Mouse (Mus musculus) right cerebral cortex, postnatal 10 days (tissue): ENCODE data around the gene S100a1.

ENCODE experiments used
- DNase-seq, 2 experiments: peaks; one replicate each; pipeline ENCODE4 v3.0.0; 2021; ENCODE audit warnings: low spot score in 2 of 2

S100a1 gene

GRCm38 (mm10) chr3:90512276-90512675, 1.9 kb downstream of the S100a1 start:
- no peak for DNase-seq

- DNase-seq: no peak
Observed at GRCm38 (mm10) chr3:90509747-90510123, 4.5 kb downstream of the S100a1 start.

- DNase-seq: peak; percentile 99 to 100
Observed at GRCm38 (mm10) chr3:90508950-90509746, 5.0 kb downstream of the S100a1 start, which contains the start of gene Chtop. Chtop (minus strand) TSS chr3:90509498.

- DNase-seq: no peak
Observed at GRCm38 (mm10) chr3:90508287-90508949, 5.8 kb downstream of the S100a1 start.

- DNase-seq: no peak
Observed at GRCm38 (mm10) chr3:90506362-90506761, 7.8 kb downstream of the S100a1 start.

GRCm38 (mm10) chr3:90505216-90505615, 9.0 kb downstream of the S100a1 start:
- DNase-seq: no peak

GRCm38 (mm10) chr3:90503444-90503843, 10.7 kb downstream of the S100a1 start:
- no peak for DNase-seq

GRCm38 (mm10) chr3:90497597-90497996, 16.6 kb downstream of the S100a1 start:
- no peak for DNase-seq

- DNase-seq: no peak
Observed at GRCm38 (mm10) chr3:90495850-90496525, 18.2 kb downstream of the S100a1 start.

GRCm38 (mm10) chr3:90493831-90494540, 20.2 kb downstream of the S100a1 start:
- no peak for DNase-seq

GRCm38 (mm10) chr3:90491350-90491749, 22.8 kb downstream of the S100a1 start:
- peak; percentile 62 to 72 for DNase-seq

- DNase-seq: peak; percentile 95 to 96
Observed at GRCm38 (mm10) chr3:90490696-90491256, 23.4 kb downstream of the S100a1 start, which contains the start of gene Snapin. Snapin (minus strand) TSS chr3:90491033.

GRCm38 (mm10) chr3:90488576-90488975, 25.6 kb downstream of the S100a1 start:
- DNase-seq: no peak

GRCm38 (mm10) chr3:90486998-90487397, 27.2 kb downstream of the S100a1 start:
- no peak for DNase-seq

- DNase-seq: peak; percentile 97 to 98
Observed at GRCm38 (mm10) chr3:90475831-90476611, 38.2 kb downstream of the S100a1 start, which contains the start of gene Ilf2. Ilf2 (plus strand) TSS chr3:90476126.

- DNase-seq: no peak
Observed at GRCm38 (mm10) chr3:90475151-90475830, 38.9 kb downstream of the S100a1 start.

GRCm38 (mm10) chr3:90472213-90472612, 42.0 kb downstream of the S100a1 start:
- no peak for DNase-seq

- DNase-seq: no peak
Observed at GRCm38 (mm10) chr3:90467618-90468300, 46.4 kb downstream of the S100a1 start.

GRCm38 (mm10) chr3:90466311-90466766, 47.9 kb downstream of the S100a1 start:
- DNase-seq: peak; percentile 61 to 66
